Mouse (Mus musculus) limb, embryonic 11.5 days (tissue): ENCODE results near the gene Adamtsl5. TPM values are rescaled to one million over a fixed set of nuclear protein-coding genes. Genes with fewer than 3 reads are reported as not detected.

Experiments
- ATAC-seq: fragments of 200-750 bp; cut with Nextera tagmentation; 2 replicates; pipeline ENCODE4 v1.8.0; 2017; ENCODE audit warnings: low read depth; ENCODE audit not compliant: insufficient number of reproducible peaks, low FRiP score, low TSS enrichment
- DNase-seq: peaks from one replicate; pipeline ENCODE4 v3.0.0-alpha.2; 2015; ENCODE audit warnings: low spot score
- H3K27ac ChIP-seq: fragments of 300-500 bp; sonication (generic); replicated peaks from 2 replicates; pipeline ENCODE4 v1.5.1; 2014; ENCODE audit warnings: low read depth, mild to moderate bottlenecking, low read length
- H3K27me3 ChIP-seq: fragments of 300-500 bp; sonication (generic); 2 replicates; pipeline ENCODE4 v1.6.1; 2014; ENCODE audit warnings: mild to moderate bottlenecking, low read length, mixed read lengths; ENCODE audit not compliant: control insufficient read depth, insufficient read depth
- H3K36me3 ChIP-seq: fragments of 300-500 bp; sonication (generic); 2 replicates; pipeline ENCODE4 v1.6.1; 2014; ENCODE audit warnings: mild to moderate bottlenecking, low read length, moderate library complexity, mixed read lengths; ENCODE audit not compliant: control insufficient read depth, insufficient read depth
- H3K4me1 ChIP-seq: fragments of 300-500 bp; sonication (generic); 2 replicates; pipeline ENCODE4 v1.6.1; 2014; ENCODE audit warnings: low read length, mixed read lengths; ENCODE audit not compliant: control insufficient read depth, insufficient read depth
- H3K4me2 ChIP-seq: fragments of 300-500 bp; sonication (generic); 2 replicates; pipeline ENCODE4 v1.6.1; 2014; ENCODE audit warnings: low read depth, mild to moderate bottlenecking, moderate library complexity; ENCODE audit not compliant: severe bottlenecking
- H3K4me3 ChIP-seq: fragments of 300-500 bp; sonication (generic); 2 replicates; pipeline ENCODE4 v1.5.1; 2014; ENCODE audit warnings: low read depth, low read length
- H3K9ac ChIP-seq: fragments of 300-500 bp; sonication (generic); 2 replicates; pipeline ENCODE4 v1.6.1; 2014; ENCODE audit warnings: mild to moderate bottlenecking, low read length
- H3K9me3 ChIP-seq: fragments of 300-500 bp; sonication (generic); 2 replicates; pipeline ENCODE4 v1.6.1; 2016; ENCODE audit warnings: low read length; ENCODE audit not compliant: control insufficient read depth
- WGBS: fragments of 180-500 bp; shearing (Covaris S2); extraction: QIAGEN DNeasy Blood & Tissue Kit; methylation state at CpG from one replicate; pipeline ENCODE4 v1.1.7; 2014; 5-methylcytosine and 5-hydroxymethylcytosine counted together
- polyA plus RNA-seq: library from polyadenylated mRNA; unstranded; fragments of >200 nt; fragmentation: Nextera tagmentation; extraction: Ambion mirVana; gene quantifications from 2 replicates; pipeline ENCODE4 v1.2.1, GENCODE M21; 2014

The Adamtsl5 gene
- polyA plus RNA-seq, 1 experiment from 2014 or later = 0.28 TPM

DNA sequence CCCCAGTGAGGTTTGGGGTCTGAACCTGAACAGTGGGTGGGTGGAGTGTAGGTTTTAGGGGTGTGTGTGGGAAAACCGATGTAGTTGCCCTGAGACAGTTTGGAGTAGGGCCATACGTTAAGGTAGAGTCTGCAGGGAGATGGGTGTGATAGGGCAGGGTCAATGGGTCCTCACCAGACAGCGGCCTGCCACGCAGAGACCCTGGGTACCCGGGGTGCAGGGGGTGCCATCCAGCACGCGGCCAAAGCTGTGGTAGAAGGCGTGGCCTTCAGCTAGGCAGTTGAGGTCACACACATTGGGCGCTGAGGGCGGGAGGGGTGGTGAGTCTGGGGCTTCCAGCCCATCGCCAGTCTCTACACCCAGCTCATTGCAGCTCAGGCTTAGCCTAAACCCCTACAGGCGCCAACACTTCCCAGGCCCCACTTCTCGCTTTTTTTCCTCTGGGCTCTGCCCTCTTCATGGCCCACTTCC, 4.8 kb downstream of the Adamtsl5 start:
- ATAC-seq = no peak
- Histone ChIP-seq H3K9ac (no peak overlapping the region), H3K27ac (no peak overlapping the region), H3K36me3 (no peaks in the 10 kb centered on the region), H3K9me3 (no peaks in the 10 kb centered on the region), H3K27me3 (peaks cover 82% of the 10 kb centered on the region), H3K4me2 (no peak overlapping the region), H3K4me3 (no peak overlapping the region), H3K4me1 (peaks cover 9% of the 10 kb centered on the region)
- DNase-seq = no peak
- WGBS = 27% methylated on average over 13 of the region's 13 CpGs

DNA sequence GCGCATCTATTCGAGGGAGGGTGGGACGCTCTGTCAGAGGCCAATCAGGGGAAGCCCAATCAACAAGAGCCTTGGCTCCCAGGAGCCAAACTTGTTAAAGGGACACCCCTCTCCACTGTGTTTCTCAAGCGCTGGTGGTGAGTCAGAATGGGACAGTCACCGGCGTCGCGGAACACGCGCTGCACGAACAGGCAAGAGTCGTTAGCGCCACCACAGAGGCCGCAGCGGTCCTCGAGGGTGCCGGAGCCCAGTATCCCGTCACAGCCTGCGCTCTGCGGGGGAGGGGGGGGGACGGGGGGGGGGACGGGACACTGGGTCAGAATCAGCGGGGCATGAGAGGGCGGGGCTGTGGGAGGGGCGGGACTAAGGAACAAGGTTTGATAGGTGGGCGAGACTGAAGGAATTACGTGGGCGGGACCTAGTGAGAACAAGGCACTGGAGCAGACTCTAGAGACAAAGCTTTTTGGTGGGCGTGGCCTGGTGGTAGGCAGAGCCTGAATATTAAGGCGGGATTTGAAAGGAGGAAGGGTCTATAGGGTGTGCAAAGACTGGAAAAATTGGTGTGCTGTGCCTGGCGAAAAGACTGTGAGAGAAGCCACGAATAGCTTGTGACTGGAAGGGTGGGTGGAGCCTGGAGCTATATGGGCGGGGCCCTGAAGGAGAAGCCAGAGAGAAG, 5.3 kb downstream of the Adamtsl5 start:
- DNase-seq (peak; percentile 62), ATAC-seq (peak; percentile 45; the same call in 1 of the 2 replicates)
- H3K4me2 ChIP-seq = peak overlapping the region; percentile 37; the same call in 1 of the 2 replicates
- no peak overlapping the region for H3K9ac ChIP-seq
- no peaks in the 10 kb centered on the region for H3K9me3 ChIP-seq
- H3K4me1 ChIP-seq = peaks cover 7% of the 10 kb centered on the region
- peaks cover 77% of the 10 kb centered on the region for H3K27me3 ChIP-seq
- no peaks in the 10 kb centered on the region for H3K36me3 ChIP-seq
- no peak overlapping the region for H3K27ac ChIP-seq
- H3K4me3 ChIP-seq = peak overlapping the region; percentile 18; the same call in 1 of the 2 replicates
- WGBS = under 1% methylated on average over 30 of the region's 33 CpGs

DNA sequence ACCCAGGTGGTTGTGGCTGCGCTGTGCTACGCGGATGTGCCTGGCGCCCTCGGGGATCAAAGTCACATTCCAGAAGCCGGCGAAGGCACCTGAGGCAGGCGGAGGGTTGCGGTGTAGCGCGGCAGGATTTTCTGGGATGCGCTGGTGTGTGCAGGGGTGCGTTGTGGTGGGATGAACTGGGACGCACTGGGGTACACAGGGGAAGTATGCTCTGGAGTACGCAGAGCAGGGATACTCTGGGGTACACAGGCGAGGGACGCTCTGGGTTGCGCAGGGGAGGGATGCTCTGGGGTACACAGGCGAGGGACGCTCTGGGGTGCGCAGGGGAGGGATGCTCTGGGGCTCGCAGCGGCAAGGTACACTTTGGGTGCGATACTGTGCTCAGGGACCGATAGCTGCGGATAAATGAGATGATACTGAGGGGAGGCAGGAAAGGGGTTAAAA, 5.9 kb downstream of the Adamtsl5 start:
- peaks cover 7% of the 10 kb centered on the region for H3K4me1 ChIP-seq
- peaks cover 71% of the 10 kb centered on the region for H3K27me3 ChIP-seq
- no peak for ATAC-seq
- H3K36me3 ChIP-seq = no peaks in the 10 kb centered on the region
- no peak for DNase-seq
- under 1% methylated on average over 26 of the region's 26 CpGs for WGBS
- H3K27ac ChIP-seq = no peak overlapping the region
- H3K4me3 ChIP-seq = peak overlapping the region; percentile 18; the same call in 1 of the 2 replicates
- no peak overlapping the region for H3K9ac ChIP-seq
- no peaks in the 10 kb centered on the region for H3K9me3 ChIP-seq
- H3K4me2 ChIP-seq = peak overlapping the region; percentile 37; the same call in 1 of the 2 replicates

DNA sequence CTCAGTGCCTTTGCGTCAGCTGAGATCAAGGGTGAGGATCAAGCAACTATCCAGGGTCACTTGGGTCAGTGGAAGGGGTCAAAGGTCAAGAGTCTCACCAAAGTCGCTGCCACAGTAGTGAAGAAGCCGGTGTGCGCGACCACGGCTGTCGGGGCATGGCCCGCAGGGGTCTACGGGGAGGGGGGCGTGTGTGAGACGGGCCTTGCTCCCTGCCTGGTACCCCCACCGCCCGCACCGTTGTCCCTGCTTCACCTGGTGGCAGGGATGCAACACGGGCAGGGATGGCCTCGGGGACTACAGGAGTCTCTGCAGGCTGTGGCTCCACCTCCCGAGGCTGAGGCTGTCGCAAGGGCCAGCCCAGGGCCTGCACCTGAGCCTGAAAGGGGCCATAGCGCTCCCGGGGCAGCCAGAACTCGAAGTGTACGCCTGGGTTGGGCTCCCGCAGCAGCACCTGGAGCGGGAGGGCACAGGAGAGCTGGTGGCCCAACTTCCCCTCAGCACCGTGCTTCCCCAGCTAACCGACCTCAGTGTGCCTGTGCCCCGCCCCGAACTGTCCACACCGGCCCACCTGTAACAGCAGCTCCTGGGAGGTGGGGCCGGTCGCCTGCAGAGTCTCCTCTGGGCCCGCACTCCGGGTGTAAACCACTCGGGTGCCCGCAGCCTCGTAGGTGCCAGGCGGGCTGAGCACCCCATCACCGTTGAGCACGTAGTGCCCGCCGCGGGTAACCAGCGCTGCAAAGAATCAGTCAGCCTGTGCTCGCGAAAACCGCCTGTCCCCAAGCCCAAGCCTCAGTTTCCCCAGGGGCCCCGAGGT, 6.5 kb downstream of the Adamtsl5 start:
- DNase-seq = peak; percentile 34
- peaks cover 7% of the 10 kb centered on the region for H3K4me1 ChIP-seq
- 3% methylated on average over 45 of the region's 47 CpGs for WGBS

DNA sequence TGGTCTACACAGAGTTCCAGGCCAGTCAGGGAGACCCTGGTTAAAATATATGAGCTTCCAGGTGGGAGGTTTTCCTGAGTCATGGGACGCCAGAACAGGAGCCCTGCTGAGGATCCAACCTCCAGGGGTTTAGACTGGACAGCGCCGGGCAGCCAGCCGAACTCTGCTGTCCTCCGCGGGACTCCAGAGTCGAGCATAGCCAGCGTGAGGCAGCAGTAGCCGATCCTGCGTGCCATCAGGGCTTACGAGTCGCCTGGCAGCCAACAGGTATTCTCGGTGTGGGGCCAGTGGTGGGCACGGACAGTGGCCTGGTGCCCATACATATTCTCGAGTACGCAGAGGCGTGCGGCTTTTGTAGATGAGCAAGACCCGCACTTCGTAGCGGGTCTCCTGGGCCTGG, 7.2 kb downstream of the Adamtsl5 start:
- Histone ChIP-seq H3K9ac (no peak overlapping the region), H3K4me2 (no peak overlapping the region), H3K27ac (no peak overlapping the region), H3K27me3 (peaks cover 60% of the 10 kb centered on the region), H3K9me3 (no peaks in the 10 kb centered on the region), H3K4me1 (peaks cover 7% of the 10 kb centered on the region), H3K4me3 (no peak overlapping the region), H3K36me3 (no peaks in the 10 kb centered on the region)
- DNase-seq (no peak), ATAC-seq (no peak)
- WGBS = 18% methylated on average over 21 of the region's 21 CpGs

More for the DNA sequence above, 6.5 kb downstream of the Adamtsl5 start:
- H3K4me3 ChIP-seq = peak overlapping the region; percentile 8; the same call in 1 of the 2 replicates
- no peak for ATAC-seq
- H3K36me3 ChIP-seq = no peaks in the 10 kb centered on the region
- H3K4me2 ChIP-seq = peak overlapping the region; percentile 37; the same call in 1 of the 2 replicates
- no peak overlapping the region for H3K27ac ChIP-seq
- no peak overlapping the region for H3K9ac ChIP-seq
- H3K27me3 ChIP-seq = peaks cover 66% of the 10 kb centered on the region
- H3K9me3 ChIP-seq = no peaks in the 10 kb centered on the region

DNA sequence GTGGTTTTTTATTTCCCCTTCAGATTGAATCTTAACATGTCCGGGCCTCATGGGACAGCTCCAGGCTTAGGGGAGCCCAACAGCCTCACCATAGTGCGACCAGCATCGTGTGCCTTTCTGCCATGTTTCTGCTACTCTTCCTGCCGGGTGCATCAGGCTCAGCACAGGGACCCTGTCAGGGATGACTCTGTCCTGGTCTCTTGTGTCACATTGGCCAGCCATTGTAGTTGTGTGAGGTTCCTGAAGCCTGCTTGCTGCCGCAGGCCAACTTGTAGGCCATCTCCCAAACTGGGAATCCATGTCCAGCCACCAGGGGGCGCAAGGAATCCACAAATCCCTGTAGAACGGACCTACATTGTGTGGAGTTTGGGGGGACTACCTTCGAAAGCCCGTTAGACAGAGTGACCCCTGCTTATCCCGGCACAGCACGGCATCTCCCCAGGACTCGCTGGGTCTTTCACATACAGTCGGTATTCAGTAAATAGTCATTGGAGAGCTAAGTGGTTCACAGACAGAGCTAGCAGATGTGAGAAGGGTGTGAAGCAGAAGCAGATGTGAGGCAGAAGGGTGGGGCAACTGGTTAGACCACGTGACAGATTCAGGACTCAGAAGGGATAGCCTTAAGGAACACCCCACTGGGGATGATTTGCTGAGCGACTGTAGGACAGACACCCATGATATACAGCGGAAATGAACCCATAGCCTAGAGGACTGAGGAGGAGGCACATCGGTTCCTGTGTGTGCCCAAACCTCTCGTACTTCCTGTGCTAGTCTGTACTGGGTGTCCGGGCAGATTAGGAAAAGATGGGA, 8.1 kb downstream of the Adamtsl5 start:
- 23% methylated on average over 19 of the region's 19 CpGs for WGBS
- Histone ChIP-seq H3K9ac (no peak overlapping the region), H3K27me3 (peaks cover 51% of the 10 kb centered on the region), H3K27ac (no peak overlapping the region), H3K36me3 (no peaks in the 10 kb centered on the region), H3K9me3 (no peaks in the 10 kb centered on the region), H3K4me3 (no peak overlapping the region), H3K4me1 (peaks cover 7% of the 10 kb centered on the region), H3K4me2 (no peak overlapping the region)
- no peak for ATAC-seq
- DNase-seq = peak; percentile 92

DNA sequence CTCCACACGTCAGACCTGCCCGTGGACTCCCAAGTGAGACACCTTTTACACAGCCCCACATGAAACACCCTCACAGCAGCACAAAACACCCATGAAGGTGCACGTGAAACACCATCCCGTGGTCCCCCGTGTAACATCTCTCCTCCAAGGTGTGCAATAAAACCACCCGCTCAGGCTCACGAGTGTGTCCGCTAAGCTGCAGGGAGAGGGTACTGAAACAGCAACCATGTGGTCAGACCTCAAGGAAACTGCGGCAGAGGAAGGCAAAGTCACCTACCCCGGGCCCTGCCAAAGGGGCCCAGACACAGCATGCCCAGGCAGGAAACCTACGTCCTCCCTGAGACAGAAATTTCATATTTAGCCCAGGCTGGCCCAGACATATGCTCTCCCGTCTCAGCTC, 11.9 kb downstream of the Adamtsl5 start:
- H3K27ac ChIP-seq = no peak overlapping the region
- no peaks in the 10 kb centered on the region for H3K4me1 ChIP-seq
- WGBS = 79% methylated on average over 12 of the region's 12 CpGs
- no peak overlapping the region for H3K9ac ChIP-seq
- ATAC-seq (no peak), DNase-seq (no peak)
- H3K9me3 ChIP-seq = no peaks in the 10 kb centered on the region
- H3K4me2 ChIP-seq = no peak overlapping the region
- no peaks in the 10 kb centered on the region for H3K36me3 ChIP-seq
- peaks cover 12% of the 10 kb centered on the region for H3K27me3 ChIP-seq
- H3K4me3 ChIP-seq = no peak overlapping the region

DNA sequence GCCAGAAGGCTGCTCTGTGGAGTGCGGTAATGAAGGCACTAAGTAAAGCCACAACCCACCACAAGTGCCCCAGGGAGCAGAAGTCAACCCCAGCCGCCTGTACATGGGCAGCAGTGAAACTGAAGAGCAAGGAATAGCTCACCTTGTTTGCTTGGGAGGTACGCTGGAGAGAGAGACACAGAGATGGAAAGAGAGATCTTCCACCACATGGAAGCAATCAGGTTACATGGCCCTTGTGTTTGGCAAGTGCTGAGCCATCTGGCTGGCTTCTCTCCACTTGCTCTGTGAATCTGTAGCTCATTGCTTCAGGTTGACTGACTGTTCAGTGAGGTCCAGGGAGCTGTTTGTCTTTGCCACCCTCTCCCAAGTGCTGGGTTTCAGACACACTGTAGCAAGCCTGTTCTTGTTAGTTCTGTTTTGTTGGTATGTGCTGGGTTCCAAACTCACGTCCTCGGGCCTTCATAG, 15.7 kb downstream of the Adamtsl5 start:
- H3K4me1 ChIP-seq = peaks cover 13% of the 10 kb centered on the region
- H3K9me3 ChIP-seq = no peaks in the 10 kb centered on the region
- no peak overlapping the region for H3K9ac ChIP-seq
- no peak overlapping the region for H3K4me3 ChIP-seq
- H3K4me2 ChIP-seq = no peak overlapping the region; the same call in 1 of the 2 replicates
- WGBS = 81% methylated on average over 5 of the region's 5 CpGs
- no peak for ATAC-seq
- no peak overlapping the region for H3K27ac ChIP-seq
- no peak for DNase-seq
- H3K27me3 ChIP-seq = peaks cover 3% of the 10 kb centered on the region; the same call in 1 of the 2 replicates
- H3K36me3 ChIP-seq = no peaks in the 10 kb centered on the region
